Mouse (Mus musculus): ENCODE data around the gene Prtn3.
A peak's percentile ranks its signal among the peaks of the same experiment; 100 is the strongest.

GRCm38 (mm10) chr10:79862049-79862788, 12.1 kb upstream of the Prtn3 start:
- no peak for TF ChIP-seq MAX (IDR thresholded peaks at IDR 0.05; ENCODE audit: low read depth)
- no peak for TF ChIP-seq POLR2A (IDR thresholded peaks at IDR 0.05; ENCODE audit: insufficient read length, low read depth)
- no peak for TF ChIP-seq USF1 (IDR thresholded peaks at IDR 0.05; ENCODE audit: low read depth)
- no peak for TF ChIP-seq E2F4 (IDR thresholded peaks at IDR 0.05; ENCODE audit: insufficient read depth)
- TF ChIP-seq POLR2AphosphoS2 (IDR thresholded peaks at IDR 0.05; ENCODE audit: insufficient read length, low read depth), result peak; percentile 66
- no peak for TF ChIP-seq MYOG (IDR thresholded peaks at IDR 0.05; ENCODE audit: control insufficient read depth in 1 of 3, insufficient read depth in 1 of 3, insufficient read length in 2 of 3, low read depth in 2 of 3)

Data from myocyte (in vitro differentiated cells).